Mouse (Mus musculus): ENCODE results near the gene Slfnl1.

GRCm38 (mm10) chr4:120544896-120545295 lies 12.9 kb downstream of the Slfnl1 start:
- no peak for TF ChIP-seq CTCF (IDR thresholded peaks at IDR 0.05; ENCODE audit: borderline replicate concordance, control insufficient read depth, extremely low read depth, insufficient read depth, low read length, poor library complexity)
- no peak for TF ChIP-seq POLR2A (IDR thresholded peaks at IDR 0.05; ENCODE audit: control insufficient read depth, extremely low read depth, insufficient read depth, low read length, poor library complexity)
